Mouse (Mus musculus): ENCODE data around the gene A430089I19Rik. TPM values are rescaled to one million over a fixed set of nuclear protein-coding genes. Genes with fewer than 3 reads are reported as not detected.

A430089I19Rik gene
- not detected for total RNA-seq (2023)

GRCm38 (mm10) chr5:94306696-94307095, at the start of gene A430089I19Rik:
TSS of gene A430089I19Rik (minus strand) at chr5:94306796.

GRCm38 (mm10) chr5:94339449-94339848, 32.9 kb upstream of the A430089I19Rik start, which contains the start of gene AA792892:
TSS of gene AA792892 (plus strand) at chr5:94339749.

GRCm38 (mm10) chr5:94314135-94314534, 7.5 kb upstream of the A430089I19Rik start, which contains the start of gene Gm6502:
TSS of gene Gm6502 (plus strand) at chr5:94314435.

Other genes starting within 250 kb of the A430089I19Rik start
- not detected for gene BC061212, start 236.3 kb downstream of the A430089I19Rik start, total RNA-seq (2023)
- gene Gm6351, start 230.4 kb downstream of the A430089I19Rik start, total RNA-seq (2023) = not detected
- not detected for gene Gm3106, start 88.8 kb downstream of the A430089I19Rik start, total RNA-seq (2023)
- not detected for gene Gm6502, start 7.6 kb upstream of the A430089I19Rik start, total RNA-seq (2023)
- under 1 TPM in 1 of 2 experiments, not detected in 1; 0.27 TPM for gene AA792892, start 33.0 kb upstream of the A430089I19Rik start, total RNA-seq (2023)
- not detected for gene Gm7682, start 139.0 kb upstream of the A430089I19Rik start, total RNA-seq (2023)
- not detected for gene Gm3139, start 219.5 kb upstream of the A430089I19Rik start, total RNA-seq (2023)